Mouse (Mus musculus): Measurements from ENCODE around the gene Prune2.

- TF ChIP-seq POLR2A (IDR thresholded peaks at IDR 0.05; ENCODE audit: control insufficient read depth in 1 of 2, insufficient read depth in 1 of 2, low read depth in 1 of 2, low read length in 2 of 2, poor library complexity in 1 of 2) (no peak), UBTF (IDR thresholded peaks at IDR 0.05; ENCODE audit: borderline replicate concordance, insufficient read depth, low read depth, low read length) (no peak), CTCF (IDR thresholded peaks at IDR 0.05 in 2 of 3, conservative IDR thresholded peaks at IDR 0.05 in 1 of 3; ENCODE audit: control insufficient read depth in 1 of 3, insufficient read depth in 1 of 3, low read depth in 2 of 3, low read length in 3 of 3, poor library complexity in 1 of 3, severe bottlenecking in 1 of 3) (no peak), GATA1 (IDR thresholded peaks at IDR 0.05; ENCODE audit: low read depth, low read length) (no peak), ZKSCAN1 (IDR thresholded peaks at IDR 0.05; ENCODE audit: low read depth, low read length) (no peak), ETS1 (IDR thresholded peaks at IDR 0.05; ENCODE audit: low read depth, low read length) (no peak), TBP (IDR thresholded peaks at IDR 0.05; ENCODE audit: low read depth, low read length) (no peak), EP300 (IDR thresholded peaks at IDR 0.05; ENCODE audit: low read depth in 1 of 2, low read length in 2 of 2) (no peak)
These were observed 3.1 kb downstream of the Prune2 start for GRCm38 (mm10) chr19:16959051-16959450.

Data from MEL (cell line).